8 mouse cellular contexts compared by ENCODE assay signal in the genomic region with DNA sequence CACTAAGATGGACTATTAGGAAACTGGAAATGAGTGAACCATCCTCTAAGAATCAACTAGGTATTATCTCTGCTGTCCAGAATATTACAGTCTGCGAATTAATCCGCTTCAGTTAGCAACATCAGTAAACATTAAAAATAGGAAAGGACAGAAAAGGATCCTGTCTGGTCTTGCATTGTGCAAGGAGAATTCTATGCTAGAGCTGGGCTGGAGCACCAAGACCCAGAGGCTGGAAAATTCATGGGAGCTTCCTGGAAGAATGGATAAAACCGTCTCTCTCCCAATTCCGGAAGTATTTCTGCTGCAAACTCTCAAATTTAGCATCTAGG. TPM values are rescaled to one million over a fixed set of nuclear protein-coding genes. Genes with fewer than 3 reads are reported as not detected.
DNase-seq lines count a peak whose midpoint lies in the region; ATAC-seq and TF ChIP-seq lines count a peak whose summit lies in the region.

No protein-coding gene starts in this region.

- H3K79me2 ChIP-seq in C2C12 (ENCODE audit: control insufficient read depth, insufficient read depth) = no peaks in the 10 kb centered on the region

- no peaks in the 10 kb centered on the region for H3K9me3 ChIP-seq in forebrain, embryonic 16.5 days (ENCODE audit: control insufficient read depth, low read length)
- no peaks in the 10 kb centered on the region for H3K9me3 ChIP-seq in liver, embryonic 16.5 days (replicated peaks; ENCODE audit: control insufficient read depth, low read length)

- 34% methylated on average over 4 of the region's 4 CpGs for WGBS in forebrain, embryonic 16.5 days
- 23% methylated on average over 4 of the region's 4 CpGs for WGBS in liver, embryonic 16.5 days (ENCODE audit: insufficient replicate concordance)

- H3K4me1 ChIP-seq in forebrain, embryonic 16.5 days (replicated peaks; ENCODE audit: control insufficient read depth, insufficient read depth, low read length) = peaks cover 8% of the 10 kb centered on the region; the same call in 1 of the 2 replicates
- H3K4me1 ChIP-seq in liver, embryonic 16.5 days (ENCODE audit: control insufficient read depth, low read depth, low read length) = peaks cover 9% of the 10 kb centered on the region

- TF ChIP-seq CTCF in gastrocnemius, adult 2 months (IDR thresholded peaks at IDR 0.05) = no peak
- TF ChIP-seq CTCF in C2C12 (IDR thresholded peaks at IDR 0.05; ENCODE audit: control insufficient read depth, insufficient read depth, insufficient read length) = no peak

- H3K9ac ChIP-seq in forebrain, embryonic 16.5 days (replicated peaks; ENCODE audit: low read depth, low read length) = peak overlapping the region; percentile 55
- H3K9ac ChIP-seq in liver, embryonic 16.5 days (ENCODE audit: low read depth, low read length) = peak overlapping the region; percentile 42; the same call in 1 of the 2 replicates

- no peak for ATAC-seq in forebrain, embryonic 16.5 days
- ATAC-seq in liver, embryonic 16.5 days (ENCODE audit: low read depth) = no peak

- H3K4me3 ChIP-seq in gastrocnemius, adult 2 months = peak overlapping the region; percentile 78
- H3K4me3 ChIP-seq in C2C12 (ENCODE audit: insufficient read depth, poor library complexity, severe bottlenecking) = peak overlapping the region; percentile 36
- peak overlapping the region; percentile 65 for H3K4me3 ChIP-seq in forebrain, embryonic 16.5 days (replicated peaks; ENCODE audit: low read length)
- H3K4me3 ChIP-seq in liver, embryonic 16.5 days (ENCODE audit: low read depth, low read length) = peak overlapping the region; percentile 63

- peak overlapping the region; percentile 83 for H3K27ac ChIP-seq in gastrocnemius, adult 2 months
- H3K27ac ChIP-seq in forebrain, embryonic 16.5 days (ENCODE audit: low read length) = peak overlapping the region; percentile 74
- H3K27ac ChIP-seq in liver, embryonic 16.5 days (ENCODE audit: low read length) = no peak overlapping the region

- no peaks in the 10 kb centered on the region for H3K27me3 ChIP-seq in C2C12 (ENCODE audit: control insufficient read depth, insufficient read depth, insufficient read length)
- H3K27me3 ChIP-seq in forebrain, embryonic 16.5 days (replicated peaks; ENCODE audit: control insufficient read depth, insufficient read depth, low read length) = no peaks in the 10 kb centered on the region
- no peaks in the 10 kb centered on the region for H3K27me3 ChIP-seq in liver, embryonic 16.5 days (ENCODE audit: control insufficient read depth, insufficient read depth, low read depth, low read length)

- no peaks in the 10 kb centered on the region for H3K36me3 ChIP-seq in C2C12 (ENCODE audit: control insufficient read depth, insufficient read depth)
- H3K36me3 ChIP-seq in forebrain, embryonic 16.5 days (ENCODE audit: control insufficient read depth, insufficient read depth) = no peaks in the 10 kb centered on the region
- no peaks in the 10 kb centered on the region for H3K36me3 ChIP-seq in liver, embryonic 16.5 days (ENCODE audit: control insufficient read depth, insufficient read depth)

- intact Hi-C loops in gastrocnemius, adult 2 months (cut with DNase I) = loop anchor here (5.0 kb wide), 1 partner anchor 37 kb away; no protein-coding TSS in a partner anchor

- H3ac ChIP-seq in C2C12 (ENCODE audit: control insufficient read depth, insufficient read length, low read depth) = peak overlapping the region; percentile 34

- H3K79me3 ChIP-seq in C2C12 (ENCODE audit: low read depth) = no peaks in the 10 kb centered on the region

- H3K4me2 ChIP-seq in forebrain, embryonic 16.5 days (ENCODE audit: low read length) = peak overlapping the region; percentile 77
- peak overlapping the region; percentile 80 for H3K4me2 ChIP-seq in liver, embryonic 16.5 days (ENCODE audit: low read depth, low read length)

- DNase-seq in gastrocnemius, adult 2 months = no peak
- DNase-seq in gastrocnemius, postnatal 25 days = no peak
- no peak for DNase-seq in embryo, embryonic 10 days (ENCODE audit: low spot score)
- DNase-seq in frontal cortex, postnatal 10 days (ENCODE audit: low spot score in 2 of 2) = no peak
- DNase-seq in adrenal gland, postnatal 25 days = no peak

TF ChIP-seq in C2C12, 6 proteins besides CTCF, POLR2A, EP300 and RAD21:
- no peak for TF ChIP-seq FOSL1 (IDR thresholded peaks at IDR 0.05; ENCODE audit: insufficient read depth, low read length, poor library complexity, severe bottlenecking)
- no peak for TF ChIP-seq MYOG (IDR thresholded peaks at IDR 0.05; ENCODE audit: control insufficient read depth, extremely low read depth, insufficient read length)
- TF ChIP-seq MYOD1 (IDR thresholded peaks at IDR 0.05; ENCODE audit: control insufficient read depth, insufficient read length, low read depth) = no peak
- no peak for TF ChIP-seq USF1 (IDR thresholded peaks at IDR 0.05; ENCODE audit: low read depth)
- no peak for TF ChIP-seq CEBPB (IDR thresholded peaks at IDR 0.05; ENCODE audit: low read depth)
- TF ChIP-seq MAX (IDR thresholded peaks at IDR 0.05) = no peak

RNA-seq across cellular contexts. Expression of a gene that starts 0.3 kb away (rescaled TPM):
- 1 to 10 TPM in 1 of 2 experiments, under 1 TPM in 1; 0.99 to 1.3 TPM for total RNA-seq in gastrocnemius, adult 2 months (2021)
- total RNA-seq in gastrocnemius, postnatal 25 days (2021) = 1 to 10 TPM in 1 of 2 experiments, under 1 TPM in 1; 0.92 to 1.7 TPM
- polyA plus RNA-seq in C2C12 (2012; fragmentation: generic; extraction: Trizol) = 1.6 TPM
- polyA plus RNA-seq in forebrain, embryonic 16.5 days (2015; fragmentation: Nextera tagmentation; extraction: Ambion mirVana) = 9.0 and 10.5 TPM in 2 replicates
- polyA plus RNA-seq in liver, embryonic 16.5 days (2015; fragmentation: Nextera tagmentation; extraction: Ambion mirVana) = 2.8 and 3.2 TPM in 2 replicates
- 2.3 and 4.9 TPM in 2 replicates for total RNA-seq in adrenal gland, postnatal 25 days (2021)

RNA-seq across cellular contexts. Expression of a gene that starts 22.9 kb away (rescaled TPM):
- total RNA-seq in gastrocnemius, adult 2 months (2021) = 1 to 10 TPM; 5.1 to 7.9 TPM
- 1 to 10 TPM; 6.5 to 9.7 TPM for total RNA-seq in gastrocnemius, postnatal 25 days (2021)
- polyA plus RNA-seq in C2C12 (2012; fragmentation: generic; extraction: Trizol) = 8.8 TPM
- polyA plus RNA-seq in forebrain, embryonic 16.5 days (2015; fragmentation: Nextera tagmentation; extraction: Ambion mirVana) = 14.2 and 16.0 TPM in 2 replicates
- polyA plus RNA-seq in liver, embryonic 16.5 days (2015; fragmentation: Nextera tagmentation; extraction: Ambion mirVana) = 51.8 and 53.1 TPM in 2 replicates
- 192 and 213 TPM in 2 replicates for total RNA-seq in adrenal gland, postnatal 25 days (2021)

RNA-seq across cellular contexts. Expression of a gene that starts 33.2 kb away (rescaled TPM):
- under 1 TPM; 0.64 to 0.86 TPM for total RNA-seq in gastrocnemius, adult 2 months (2021)
- under 1 TPM; 0.88 to 0.95 TPM for total RNA-seq in gastrocnemius, postnatal 25 days (2021)
- polyA plus RNA-seq in C2C12 (2012; fragmentation: generic; extraction: Trizol) = 0.05 TPM
- 1.3 TPM in 2 replicates for polyA plus RNA-seq in forebrain, embryonic 16.5 days (2015; fragmentation: Nextera tagmentation; extraction: Ambion mirVana)
- polyA plus RNA-seq in liver, embryonic 16.5 days (2015; fragmentation: Nextera tagmentation; extraction: Ambion mirVana) = 1.1 and 1.9 TPM in 2 replicates
- total RNA-seq in adrenal gland, postnatal 25 days (2021) = 7.4 and 10.7 TPM in 2 replicates

RNA-seq across cellular contexts. Expression of a gene that starts 51.6 kb away (rescaled TPM):
- not detected for total RNA-seq in gastrocnemius, adult 2 months (2021)
- not detected for total RNA-seq in gastrocnemius, postnatal 25 days (2021)
- polyA plus RNA-seq in C2C12 (2012; fragmentation: generic; extraction: Trizol) = not detected
- polyA plus RNA-seq in forebrain, embryonic 16.5 days (2015; fragmentation: Nextera tagmentation; extraction: Ambion mirVana) = 0.65 and 0.98 TPM in 2 replicates
- polyA plus RNA-seq in liver, embryonic 16.5 days (2015; fragmentation: Nextera tagmentation; extraction: Ambion mirVana) = 0.09 and 0.16 TPM in 2 replicates
- 0.82 TPM in 1 of 2 replicates, not detected in the other for total RNA-seq in adrenal gland, postnatal 25 days (2021)

RNA-seq across cellular contexts. Expression of a gene that starts 57.6 kb away (rescaled TPM):
- total RNA-seq in gastrocnemius, adult 2 months (2021) = under 1 TPM; 0.56 to 0.95 TPM
- under 1 TPM; 0.23 to 0.70 TPM for total RNA-seq in gastrocnemius, postnatal 25 days (2021)
- not detected for polyA plus RNA-seq in C2C12 (2012; fragmentation: generic; extraction: Trizol)
- polyA plus RNA-seq in forebrain, embryonic 16.5 days (2015; fragmentation: Nextera tagmentation; extraction: Ambion mirVana) = 0.30 TPM in 1 of 2 replicates, not detected in the other
- 0.28 and 0.41 TPM in 2 replicates for polyA plus RNA-seq in liver, embryonic 16.5 days (2015; fragmentation: Nextera tagmentation; extraction: Ambion mirVana)
- 3.2 and 4.9 TPM in 2 replicates for total RNA-seq in adrenal gland, postnatal 25 days (2021)

Comparison
In these comparisons a context has a peak if more than half of its experiments do, and no peak if none do; other contexts are left out.
1. RNA of a gene that starts 22.9 kb away (total RNA-seq): 192 to 213 TPM in adrenal gland, postnatal 25 days; 6.5 to 9.7 TPM in gastrocnemius, postnatal 25 days and 5.1 to 7.9 TPM in gastrocnemius, adult 2 months; every median in the first group is over 10 times any median in the second.
2. Peak in every context shown above with its lines, with median percentiles within 50 percentile points of each other: H3K4me3 ChIP-seq.